Mouse (Mus musculus) ZHBTc4 (cell line): ENCODE results near the gene Avil.

Source experiments
- DNase-seq: peaks from one replicate; pipeline ENCODE4 v3.0.0-alpha.2; 2011; ENCODE audit warnings: low read depth, low spot score

The Avil gene

GRCm38 (mm10) chr10:126980933-126981530 lies 19.5 kb upstream of the Avil start:
- no peak for DNase-seq

GRCm38 (mm10) chr10:126981746-126982145 lies 18.8 kb upstream of the Avil start:
- DNase-seq: no peak

GRCm38 (mm10) chr10:126983193-126983725 lies 17.2 kb upstream of the Avil start:
- DNase-seq: no peak

- peak; percentile 63 for DNase-seq
Observed at GRCm38 (mm10) chr10:126984189-126985004, 16.1 kb upstream of the Avil start.

GRCm38 (mm10) chr10:126985127-126985526 lies 15.4 kb upstream of the Avil start:
- DNase-seq: no peak

- no peak for DNase-seq
Observed at GRCm38 (mm10) chr10:126985579-126985978, 14.9 kb upstream of the Avil start.

GRCm38 (mm10) chr10:126986541-126986961 lies 14.0 kb upstream of the Avil start:
- peak; percentile 71 for DNase-seq

- peak; percentile 75 for DNase-seq
Observed at GRCm38 (mm10) chr10:126987183-126988118, 13.1 kb upstream of the Avil start.

- DNase-seq: no peak
Observed at GRCm38 (mm10) chr10:126988513-126989165, 11.9 kb upstream of the Avil start.

- DNase-seq: peak; percentile 94
Observed at GRCm38 (mm10) chr10:126990313-126991056, 10.0 kb upstream of the Avil start.

GRCm38 (mm10) chr10:126991676-126992075 lies 8.8 kb upstream of the Avil start:
- DNase-seq: no peak

GRCm38 (mm10) chr10:126993621-126994020 lies 6.9 kb upstream of the Avil start:
- no peak for DNase-seq

GRCm38 (mm10) chr10:126997340-126998113 lies 3.0 kb upstream of the Avil start:
- no peak for DNase-seq

- no peak for DNase-seq
Observed at GRCm38 (mm10) chr10:127001297-127001696, 788 bp downstream of the Avil start.

GRCm38 (mm10) chr10:127002056-127002455 lies 1.5 kb downstream of the Avil start:
- no peak for DNase-seq

- DNase-seq: no peak
Observed at GRCm38 (mm10) chr10:127002765-127003164, 2.3 kb downstream of the Avil start.

GRCm38 (mm10) chr10:127003334-127003733 lies 2.8 kb downstream of the Avil start:
- DNase-seq: no peak

- DNase-seq: no peak
Observed at GRCm38 (mm10) chr10:127003806-127004205, 3.3 kb downstream of the Avil start.

GRCm38 (mm10) chr10:127016488-127016887 lies 16.0 kb downstream of the Avil start:
- DNase-seq: peak; percentile 82

- DNase-seq: no peak
Observed at GRCm38 (mm10) chr10:127017071-127017470, 16.6 kb downstream of the Avil start.
